Mouse (Mus musculus): Measurements from ENCODE around the gene Cd6.

Gene Cd6

DNA sequence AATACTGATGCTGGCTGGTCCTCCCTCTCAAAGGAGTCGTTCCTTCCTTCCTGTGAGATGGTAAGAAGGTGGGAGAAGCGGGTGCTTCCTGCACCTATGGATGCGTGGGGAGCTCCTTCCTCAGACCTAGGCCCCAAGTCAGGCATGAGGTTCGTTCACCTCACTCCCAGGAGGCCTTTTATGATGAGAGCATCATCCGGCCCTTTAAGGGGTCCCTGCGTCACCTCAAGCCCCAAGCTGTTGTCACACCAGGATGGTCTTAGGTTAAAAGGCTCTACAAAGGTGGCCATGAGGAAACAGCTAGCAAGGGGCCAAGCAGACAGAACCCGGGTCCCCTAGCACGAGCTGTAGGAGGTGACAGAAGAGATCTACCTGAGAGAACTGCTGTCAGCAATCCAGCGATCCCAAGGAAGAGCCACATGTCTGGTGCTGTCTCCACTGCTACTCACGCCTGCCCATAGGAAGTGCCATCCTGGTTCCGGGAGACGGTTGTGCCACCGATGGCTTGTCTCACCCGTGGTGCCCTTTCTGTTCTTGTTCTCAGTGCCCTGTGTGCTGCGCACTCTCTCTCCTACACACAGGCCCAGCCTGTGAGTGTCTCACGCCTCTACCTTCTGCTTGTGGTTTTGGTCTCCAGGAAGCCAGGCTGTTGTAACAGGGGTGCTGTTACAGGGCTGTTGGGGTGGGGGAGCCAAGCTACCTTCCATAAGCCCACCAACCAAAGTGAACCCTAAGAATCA, at the start of gene Cd6:
TSS of gene Cd6 (minus strand) at position 623 of the 740 bp plus-strand sequence.
- DNase-seq (ENCODE audit: extremely low spot score, low spot score), result no peak

GRCm38 (mm10) chr19:10878201-10878837, 48.5 kb upstream of the Cd6 start:
- DNase-seq (ENCODE audit: extremely low spot score, low spot score), result no peak

DNA sequence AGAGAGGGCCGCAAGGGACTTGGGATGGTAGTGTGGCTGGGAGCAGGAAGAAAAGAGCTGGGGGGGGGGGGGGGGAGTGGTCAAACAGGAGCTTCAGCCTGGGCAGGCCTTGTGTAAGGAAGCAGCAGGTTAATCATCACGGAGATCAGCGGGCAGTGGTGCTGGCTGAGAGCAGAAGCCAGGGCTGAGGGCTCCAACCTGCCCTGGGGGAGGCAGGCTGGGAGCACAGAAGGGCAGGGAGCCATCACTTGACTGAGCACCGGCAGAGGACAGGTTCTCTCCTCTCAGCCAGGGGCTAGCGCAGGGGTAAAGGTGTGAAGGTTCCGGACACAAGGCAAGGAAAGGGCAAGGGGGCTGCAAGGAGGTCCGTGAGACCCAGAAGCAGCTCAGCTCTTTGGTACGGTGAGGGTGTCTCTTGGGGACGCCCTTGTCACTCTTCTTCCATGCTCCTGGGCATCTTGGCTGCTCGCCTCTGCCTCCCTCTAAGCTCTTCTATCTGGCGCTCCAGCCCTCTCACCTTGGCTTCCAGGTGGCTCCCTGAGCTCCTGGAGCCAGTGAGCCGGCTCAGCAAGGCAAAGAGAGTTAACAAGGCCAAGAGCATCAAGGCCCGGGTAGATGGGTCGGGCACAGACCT, 41.6 kb upstream of the Cd6 start:
- DNase-seq (ENCODE audit: extremely low spot score, low spot score), result no peak

DNA sequence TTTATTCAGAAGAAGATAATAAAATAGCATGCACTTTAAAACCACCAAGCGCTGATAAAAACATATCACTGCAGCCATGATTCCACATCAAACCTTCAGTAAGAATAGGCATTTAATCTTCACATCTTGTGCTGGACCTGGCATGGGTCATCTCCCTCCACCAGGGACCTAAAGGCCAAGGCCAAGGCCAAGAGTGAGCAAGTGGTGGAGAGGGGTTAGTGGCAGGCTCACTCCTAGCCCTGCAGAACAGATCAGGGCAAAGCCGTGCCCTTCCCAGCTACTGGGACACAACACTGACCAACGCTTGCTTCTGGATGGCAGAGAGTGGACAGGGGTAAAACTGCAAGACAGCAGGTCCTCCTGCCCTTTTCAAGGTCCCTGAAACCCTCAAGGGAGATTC, 40.8 kb upstream of the Cd6 start:
- DNase-seq (ENCODE audit: extremely low spot score, low spot score), result no peak

DNA sequence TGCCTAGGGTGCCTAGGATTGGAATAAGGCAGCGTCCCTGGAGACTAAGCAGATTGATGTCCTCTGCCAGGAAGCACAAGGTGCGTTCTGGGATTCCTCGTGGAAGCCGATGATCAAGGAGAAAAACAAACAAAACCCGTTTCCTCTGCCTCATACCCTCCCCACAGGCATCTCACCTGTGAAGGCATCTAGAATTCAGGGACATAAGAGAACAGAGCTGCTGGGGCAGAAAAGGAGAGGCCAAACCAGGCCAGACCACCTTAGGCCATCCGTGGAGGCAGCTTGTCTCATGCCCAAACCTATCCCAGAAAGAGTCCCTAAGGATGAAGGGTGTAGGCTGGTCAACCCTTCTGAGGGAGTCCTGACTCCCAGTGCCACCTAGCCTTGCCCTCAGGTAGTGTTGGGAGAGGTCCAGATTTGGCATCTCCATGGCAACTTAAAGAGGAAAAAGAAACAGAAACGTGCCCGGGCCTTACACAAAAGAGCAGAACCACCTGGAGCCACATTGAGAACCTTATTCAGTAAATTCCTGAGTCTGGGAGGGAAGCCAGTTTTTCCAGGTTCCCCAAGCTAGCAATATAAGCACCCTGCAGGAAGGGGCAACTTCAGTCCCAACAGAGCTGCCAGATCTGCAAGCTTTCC, 40.1 kb upstream of the Cd6 start, which contains the start of gene Tmem132a:
TSS of gene Tmem132a (minus strand) at position 55 of the 642 bp plus-strand sequence.
- DNase-seq (ENCODE audit: extremely low spot score, low spot score), result no peak

GRCm38 (mm10) chr19:10869241-10869885, 39.5 kb upstream of the Cd6 start:
- DNase-seq (ENCODE audit: extremely low spot score, low spot score), result peak; percentile 92

DNA sequence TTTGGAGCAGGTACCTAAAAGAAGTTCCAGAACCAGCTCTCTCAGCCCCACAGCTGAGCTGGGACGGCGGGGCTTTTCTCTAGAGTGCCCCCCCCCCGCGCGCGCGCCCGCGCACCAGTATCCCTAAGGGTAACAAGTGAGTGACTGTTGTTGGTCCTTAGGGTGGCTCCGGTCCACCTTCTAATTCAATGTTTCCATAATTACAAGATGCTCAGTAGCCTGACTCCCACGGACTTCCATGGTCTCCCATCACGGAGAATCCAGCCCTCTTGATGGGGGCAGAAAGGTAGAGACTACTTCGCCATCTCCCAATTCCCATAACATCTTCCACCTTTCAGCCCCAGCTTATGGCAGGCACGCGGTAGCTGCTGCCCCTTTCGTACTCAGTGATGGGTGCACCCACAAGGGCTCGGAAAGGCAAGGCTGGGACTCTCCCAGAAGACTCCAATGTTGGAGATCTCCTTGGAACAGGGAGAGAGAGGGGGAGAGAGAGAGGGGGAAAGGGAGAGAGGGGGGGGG, 38.8 kb upstream of the Cd6 start:
- DNase-seq (ENCODE audit: extremely low spot score, low spot score), result peak; percentile 60

DNA sequence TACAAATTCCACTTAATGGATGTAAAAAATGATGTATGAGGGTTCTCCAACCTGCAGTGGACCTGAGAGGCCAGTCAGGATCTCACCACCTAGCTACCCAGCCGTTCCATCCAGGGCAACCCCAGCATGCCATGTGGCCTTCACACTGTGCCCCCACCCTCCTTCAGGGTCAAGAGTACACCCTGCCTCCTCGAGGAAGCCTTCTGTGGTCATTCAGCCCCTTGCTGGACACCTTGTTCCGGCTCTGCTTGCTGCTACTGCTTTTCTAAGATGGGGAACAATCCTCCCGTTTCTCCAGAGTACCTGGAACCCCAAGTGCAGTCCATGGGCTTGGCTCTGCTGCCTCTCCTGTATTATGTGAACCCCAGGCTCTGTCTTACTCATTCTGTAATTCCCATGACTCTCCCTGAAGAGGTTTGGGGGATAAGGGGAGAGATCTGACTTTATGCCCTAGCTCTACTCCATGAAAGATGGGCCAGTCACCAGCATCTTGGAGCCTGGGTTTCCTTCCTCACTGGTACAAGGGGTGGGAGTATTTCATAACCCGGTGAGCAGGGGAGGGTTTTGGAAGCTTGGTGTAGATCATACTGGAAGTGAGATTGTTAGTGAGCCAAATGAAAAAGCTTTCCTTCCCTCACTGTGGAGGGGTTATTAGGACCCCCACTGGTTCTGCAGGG, 38.2 kb upstream of the Cd6 start:
- DNase-seq (ENCODE audit: extremely low spot score, low spot score), result no peak

DNA sequence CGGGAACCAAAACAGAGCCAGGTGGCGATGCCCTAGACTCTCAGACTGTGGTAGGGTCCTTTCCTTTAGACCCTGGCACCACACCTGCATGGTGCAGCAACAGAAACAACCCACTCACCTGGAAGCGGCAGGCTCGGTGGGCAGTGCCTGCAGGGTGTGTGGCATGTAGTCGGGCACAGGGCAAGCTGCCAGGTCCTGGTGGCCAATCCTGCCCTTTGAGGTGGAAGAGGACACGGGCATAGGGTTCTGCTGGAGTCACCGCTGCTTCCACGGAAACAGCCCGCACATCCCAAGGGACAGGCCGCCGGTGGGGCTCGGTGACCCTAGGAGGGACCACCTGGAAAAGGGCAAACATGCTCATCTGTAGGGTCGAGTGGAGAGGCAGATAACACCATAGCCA, 36.5 kb upstream of the Cd6 start:
- no peak for DNase-seq (ENCODE audit: extremely low spot score, low spot score)

- DNase-seq (ENCODE audit: extremely low spot score, low spot score), result no peak
Observed at GRCm38 (mm10) chr19:10860072-10860497, 30.2 kb upstream of the Cd6 start.

GRCm38 (mm10) chr19:10856520-10856919, 26.7 kb upstream of the Cd6 start:
- DNase-seq (ENCODE audit: extremely low spot score, low spot score), result no peak

DNA sequence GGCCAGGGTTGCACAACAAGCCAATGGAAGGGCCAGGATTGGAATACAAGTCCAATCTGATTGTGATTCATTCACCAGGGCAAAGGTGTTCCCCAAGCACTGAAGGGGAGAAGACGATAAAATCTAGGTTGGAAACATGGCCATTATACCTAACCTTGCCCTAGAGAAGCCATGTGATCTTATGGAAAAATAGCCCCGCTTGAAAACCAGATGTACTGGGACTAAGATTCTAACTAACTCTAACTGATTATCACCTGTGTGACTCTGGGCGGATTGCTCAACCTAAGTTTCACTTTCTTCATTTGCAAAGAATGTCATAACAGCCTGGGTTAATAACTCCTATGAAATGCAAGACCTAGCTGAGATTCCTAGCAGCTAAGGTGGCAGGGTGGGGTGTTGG, 25.6 kb upstream of the Cd6 start:
- DNase-seq (ENCODE audit: extremely low spot score, low spot score), result no peak

- no peak for DNase-seq (ENCODE audit: extremely low spot score, low spot score)
Observed at GRCm38 (mm10) chr19:10847311-10848087, 17.6 kb upstream of the Cd6 start.

DNA sequence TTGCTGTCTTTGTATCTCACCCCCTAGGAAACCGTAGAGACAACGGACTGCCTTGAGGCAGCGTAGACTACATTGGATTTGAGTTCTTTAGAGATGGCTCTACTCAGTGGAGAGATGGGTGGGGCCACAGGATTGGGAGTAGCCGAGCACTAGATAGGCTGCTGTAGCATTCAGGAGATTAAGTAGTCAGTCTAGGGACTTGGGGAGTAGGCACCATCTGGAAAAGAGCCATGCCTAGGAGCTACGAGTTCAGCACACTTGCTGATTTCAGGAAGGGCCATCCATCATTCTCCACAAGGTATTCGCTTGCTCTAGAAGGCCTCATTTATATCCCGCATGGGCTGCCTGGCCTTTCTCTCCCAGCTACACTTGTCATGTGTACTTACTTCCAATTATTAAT, 16.3 kb upstream of the Cd6 start:
- no peak for DNase-seq (ENCODE audit: extremely low spot score, low spot score)

GRCm38 (mm10) chr19:10845454-10845853, 15.6 kb upstream of the Cd6 start:
- no peak for DNase-seq (ENCODE audit: extremely low spot score, low spot score)

DNA sequence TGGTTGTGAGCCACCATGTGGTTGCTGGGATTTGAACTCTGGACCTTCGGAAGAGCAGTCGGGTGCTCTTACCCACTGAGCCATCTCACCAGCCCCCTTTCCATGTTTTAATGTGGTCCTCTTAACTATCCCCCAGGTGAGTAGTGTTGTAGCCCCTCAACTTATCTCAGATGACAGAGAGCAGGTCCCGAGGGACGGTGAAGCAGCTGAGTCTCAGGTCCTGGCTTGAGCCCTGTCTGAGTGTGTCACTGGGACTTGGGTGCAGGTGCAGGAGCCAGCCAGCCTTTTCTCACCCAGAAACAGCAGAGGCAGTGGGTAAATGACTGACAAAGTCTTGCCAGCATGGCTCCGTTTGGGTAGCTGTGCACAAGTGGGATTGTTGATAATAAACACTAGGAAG, 14.3 kb upstream of the Cd6 start:
- no peak for DNase-seq (ENCODE audit: extremely low spot score, low spot score)

- DNase-seq (ENCODE audit: extremely low spot score, low spot score), result no peak
Observed at GRCm38 (mm10) chr19:10842914-10843313, 13.1 kb upstream of the Cd6 start.

GRCm38 (mm10) chr19:10841721-10842626, 12.1 kb upstream of the Cd6 start:
- no peak for DNase-seq (ENCODE audit: extremely low spot score, low spot score)
